Mouse (Mus musculus) stomach, postnatal 0 days (tissue): ENCODE data around the gene Cars2. TPM values are rescaled to one million over a fixed set of nuclear protein-coding genes. Genes with fewer than 3 reads are reported as not detected.
"Not testable (repeated sequence)": the region's sequence is repeated elsewhere in the genome, so short reads cannot be mapped to it uniquely, and the experiment has no call there.

Experiments
- ATAC-seq: fragments of 200-750 bp; cut with Nextera tagmentation; 2 replicates; pipeline ENCODE4 v1.8.0; 2017; ENCODE audit not compliant: low FRiP score, low TSS enrichment
- DNase-seq: peaks from one replicate; pipeline ENCODE4 v3.0.0-alpha.2; 2016; ENCODE audit warnings: low spot score
- H3K27ac ChIP-seq: fragments of 300-500 bp; sonication (generic); replicated peaks from 2 replicates; pipeline ENCODE4 v1.5.1; 2014; ENCODE audit warnings: mild to moderate bottlenecking, control low read depth
- H3K27me3 ChIP-seq: fragments of 300-500 bp; sonication (generic); 2 replicates; pipeline ENCODE4 v1.6.1; 2014; ENCODE audit warnings: low read length; ENCODE audit not compliant: control insufficient read depth, insufficient read depth
- H3K36me3 ChIP-seq: fragments of 300-500 bp; sonication (generic); 2 replicates; pipeline ENCODE4 v1.6.1; 2014; ENCODE audit warnings: low read length, mixed read lengths; ENCODE audit not compliant: control insufficient read depth, insufficient read depth
- H3K4me1 ChIP-seq: fragments of 300-500 bp; sonication (generic); replicated peaks from 2 replicates; pipeline ENCODE4 v1.6.1; 2014; ENCODE audit warnings: antibody characterized with exemption; ENCODE audit not compliant: control insufficient read depth, insufficient read depth
- H3K4me2 ChIP-seq: fragments of 300-500 bp; sonication (generic); replicated peaks from 2 replicates; pipeline ENCODE4 v1.6.1; 2014; ENCODE audit warnings: low read depth, mild to moderate bottlenecking, control low read depth, moderate library complexity
- H3K4me3 ChIP-seq: fragments of 300-500 bp; sonication (generic); 2 replicates; pipeline ENCODE4 v1.5.1; 2014; ENCODE audit warnings: low read depth, low read length, control low read depth
- H3K9ac ChIP-seq: fragments of 300-500 bp; sonication (generic); 2 replicates; pipeline ENCODE4 v1.6.1; 2014; ENCODE audit warnings: mild to moderate bottlenecking, low read length, control low read depth, mixed read lengths
- H3K9me3 ChIP-seq: fragments of 300-500 bp; sonication (generic); 2 replicates; pipeline ENCODE4 v1.6.1; 2016; ENCODE audit warnings: low read length; ENCODE audit not compliant: control insufficient read depth
- CTCF ChIP-seq: IDR thresholded peaks from 2 replicates; pipeline ENCODE4 v1.5.1; 2016; ENCODE audit warnings: antibody characterized with exemption, low read depth, mild to moderate bottlenecking, moderate library complexity
- EP300 ChIP-seq: optimal IDR thresholded peaks from 2 replicates; pipeline ENCODE3; 2016; ENCODE audit warnings: antibody characterized with exemption
- WGBS: fragments of 180-500 bp; shearing (Covaris S2); extraction: QIAGEN DNeasy Blood & Tissue Kit; methylation state at CpG from one replicate; pipeline ENCODE4 v1.1.7; 2014; 5-methylcytosine and 5-hydroxymethylcytosine counted together
- polyA plus RNA-seq: library from polyadenylated mRNA; unstranded; fragments of >200 nt; fragmentation: Nextera tagmentation; extraction: Ambion mirVana; gene quantifications from 2 replicates; pipeline ENCODE4 v1.2.1, GENCODE M21; 2015

Cars2 gene
- polyA plus RNA-seq, 1 experiment from 2014 or later: 11.7 TPM

DNA sequence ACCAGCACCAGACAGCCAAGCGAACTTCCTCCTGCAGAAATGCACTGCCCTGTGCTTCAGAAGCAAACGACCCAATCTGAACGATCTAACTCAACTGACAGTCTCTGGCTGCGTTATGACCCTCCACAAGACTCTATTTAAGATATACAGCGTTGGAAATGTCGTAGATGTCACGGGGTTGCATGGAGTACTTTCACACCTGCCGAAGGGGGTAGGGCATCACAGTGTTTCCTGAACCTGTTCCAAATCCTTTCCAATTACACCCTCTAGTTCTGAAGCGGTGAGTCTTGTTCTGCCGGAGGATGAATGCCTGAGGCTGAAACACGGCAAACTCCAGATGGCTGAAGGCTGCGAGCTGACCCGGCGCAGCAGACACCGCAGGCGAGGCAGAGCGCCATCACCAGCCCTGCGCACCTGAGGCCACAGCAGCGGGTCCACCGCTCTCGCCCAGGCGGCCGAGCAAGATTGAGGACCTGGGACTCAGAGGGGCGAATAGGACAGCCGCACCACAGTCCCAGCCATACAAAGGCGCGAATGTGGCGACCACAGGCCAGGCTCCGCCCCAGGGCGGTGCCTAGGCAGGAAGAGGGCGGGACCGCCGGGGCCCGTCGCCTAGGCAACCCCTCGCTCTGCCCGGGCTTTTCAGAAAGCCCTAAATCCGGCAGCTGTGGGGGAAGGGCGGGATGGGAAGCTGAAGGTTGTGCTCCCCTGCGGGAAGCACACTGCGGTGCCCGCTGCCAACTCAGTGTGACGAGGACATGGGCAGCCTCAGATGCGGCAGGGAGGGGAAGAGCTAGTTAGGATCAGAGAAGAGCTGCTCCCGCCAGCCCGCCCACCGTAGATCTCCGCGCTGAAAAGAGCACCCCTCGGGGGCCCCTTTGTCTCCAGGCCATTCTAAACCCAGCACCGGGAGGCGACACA, 4.5 kb upstream of the Cars2 start, which contains the start of gene Ing1:
Gene Ing1, plus strand, starts transcription at position 773 of the 921 bp plus-strand sequence.
- peak within 1 kb of the TSS; percentile 99 for H3K27ac ChIP-seq
- no peak for TF ChIP-seq CTCF
- TF ChIP-seq EP300: no peak
- DNase-seq (peak; percentile 95), ATAC-seq (peak; percentile 69)
- H3K4me2 ChIP-seq: peak within 1 kb of the TSS; percentile 88
- under 1% methylated on average over 50 of the region's 52 CpGs for WGBS
- peak within 1 kb of the TSS; percentile 84 for H3K9ac ChIP-seq
- H3K27me3 ChIP-seq: no peaks in the 10 kb centered on the region
- H3K4me1 ChIP-seq: peaks cover 3% of the 10 kb centered on the region; the same call in 1 of the 2 replicates
- no peaks in the 10 kb centered on the region for H3K36me3 ChIP-seq
- no peaks in the 10 kb centered on the region for H3K9me3 ChIP-seq
- peak within 1 kb of the TSS; percentile 88 for H3K4me3 ChIP-seq

DNA sequence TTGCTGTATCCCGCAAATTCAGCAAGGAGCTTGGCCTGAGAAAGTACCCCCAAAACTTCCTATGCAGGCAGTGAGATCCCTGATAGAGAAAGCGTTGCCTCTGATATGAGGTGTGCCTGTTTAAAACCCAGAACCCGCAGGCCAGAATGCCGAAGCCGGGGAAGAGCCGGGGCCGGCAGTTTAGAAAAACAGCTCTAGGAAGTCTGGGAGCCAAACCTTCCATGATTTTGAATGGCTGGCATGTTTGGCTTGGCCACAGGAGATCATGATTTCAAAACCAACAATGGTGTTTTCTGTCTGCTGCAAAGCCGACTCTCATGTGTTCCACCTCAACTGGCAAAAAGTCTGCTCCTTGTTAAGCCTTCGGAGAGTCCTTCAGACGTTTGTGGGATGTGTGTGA, 1.8 kb upstream of the Cars2 start:
- Histone ChIP-seq H3K4me2 (no peak overlapping the region), H3K27ac (no peak overlapping the region), H3K27me3 (no peaks in the 10 kb centered on the region), H3K36me3 (no peaks in the 10 kb centered on the region), H3K4me3 (no peak overlapping the region), H3K9ac (no peak overlapping the region), H3K9me3 (no peaks in the 10 kb centered on the region), H3K4me1 (no peaks in the 10 kb centered on the region; the same call in 1 of the 2 replicates)
- ATAC-seq: no peak
- no peak for DNase-seq
- 77% methylated on average over 10 of the region's 10 CpGs for WGBS
- TF ChIP-seq CTCF (no peak), EP300 (no peak)

DNA sequence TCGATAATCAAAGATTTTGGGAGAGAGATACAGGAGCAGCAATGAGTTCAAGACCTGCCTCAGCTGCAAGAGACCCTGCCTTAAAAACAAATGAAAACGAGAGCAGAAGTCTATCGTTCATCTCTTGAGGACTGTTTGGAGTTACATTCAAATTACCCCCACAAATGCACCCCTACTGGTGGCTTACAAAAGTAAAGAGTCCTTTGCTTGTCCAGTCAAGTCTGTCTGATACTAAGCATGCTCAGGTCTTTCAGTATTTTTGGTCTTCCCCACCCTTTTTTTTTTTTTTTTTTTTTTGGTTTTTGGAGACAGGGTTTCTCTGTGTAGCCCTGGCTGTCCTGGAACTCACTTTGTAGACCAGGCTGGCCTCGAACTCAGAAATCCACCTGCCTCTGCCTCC, 914 bp upstream of the Cars2 start:
- H3K27ac ChIP-seq, H3K9ac ChIP-seq, H3K4me3 ChIP-seq, H3K27me3 ChIP-seq, H3K4me1 ChIP-seq, ATAC-seq, DNase-seq, H3K9me3 ChIP-seq, H3K4me2 ChIP-seq, H3K36me3 ChIP-seq: not testable (repeated sequence)
- 60% methylated on average over 3 of the region's 4 CpGs for WGBS
- peak; percentile 41 for TF ChIP-seq CTCF

- peak; percentile 61 for DNase-seq
- no peaks in the 10 kb centered on the region for H3K27me3 ChIP-seq
- peak overlapping the region; percentile 79 for H3K4me3 ChIP-seq
- ATAC-seq: no peak
- peak overlapping the region; percentile 95; the same call in 1 of the 2 replicates for H3K27ac ChIP-seq
- no peaks in the 10 kb centered on the region for H3K9me3 ChIP-seq
- H3K4me2 ChIP-seq: peak overlapping the region; percentile 73
- H3K36me3 ChIP-seq: no peaks in the 10 kb centered on the region; the same call in 1 of the 2 replicates
- no peak overlapping the region for H3K9ac ChIP-seq
- H3K4me1 ChIP-seq: no peaks in the 10 kb centered on the region; the same call in 1 of the 2 replicates
- WGBS: 14% methylated on average over 7 of the region's 7 CpGs
- TF ChIP-seq CTCF: peak; percentile 80
- TF ChIP-seq EP300: no peak
Measured at GRCm38 (mm10) chr8:11549706-11550105, 877 bp downstream of the Cars2 start.

DNA sequence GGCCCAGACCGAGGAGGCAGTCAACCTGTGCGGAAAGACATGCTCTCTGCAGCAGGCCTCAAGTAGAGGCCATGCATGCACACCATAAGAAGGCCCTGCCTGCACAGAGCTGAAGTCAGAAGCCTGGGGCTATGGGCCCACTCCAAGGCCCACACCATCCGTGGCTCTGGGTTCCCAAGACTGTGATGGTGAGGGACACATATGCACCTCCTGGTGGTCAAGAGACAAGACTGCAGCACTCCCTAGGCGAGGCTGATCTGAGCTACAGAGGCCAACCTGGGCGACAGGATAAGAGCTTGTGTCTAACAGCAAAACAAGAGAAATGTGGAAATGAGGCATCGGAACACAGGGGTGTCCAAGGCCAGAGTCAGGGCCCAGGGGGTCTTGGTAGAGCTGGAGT, 3.5 kb downstream of the Cars2 start:
- no peak overlapping the region for H3K27ac ChIP-seq
- DNase-seq (no peak), ATAC-seq (no peak)
- no peak overlapping the region for H3K4me3 ChIP-seq
- H3K4me1 ChIP-seq: no peaks in the 10 kb centered on the region; the same call in 1 of the 2 replicates
- H3K36me3 ChIP-seq: no peaks in the 10 kb centered on the region; the same call in 1 of the 2 replicates
- WGBS: 66% methylated on average over 6 of the region's 6 CpGs
- H3K4me2 ChIP-seq: no peak overlapping the region
- H3K9ac ChIP-seq: no peak overlapping the region; the same call in 1 of the 2 replicates
- H3K27me3 ChIP-seq: no peaks in the 10 kb centered on the region
- TF ChIP-seq EP300: no peak
- peak; percentile 64 for TF ChIP-seq CTCF
- H3K9me3 ChIP-seq: no peaks in the 10 kb centered on the region

DNA sequence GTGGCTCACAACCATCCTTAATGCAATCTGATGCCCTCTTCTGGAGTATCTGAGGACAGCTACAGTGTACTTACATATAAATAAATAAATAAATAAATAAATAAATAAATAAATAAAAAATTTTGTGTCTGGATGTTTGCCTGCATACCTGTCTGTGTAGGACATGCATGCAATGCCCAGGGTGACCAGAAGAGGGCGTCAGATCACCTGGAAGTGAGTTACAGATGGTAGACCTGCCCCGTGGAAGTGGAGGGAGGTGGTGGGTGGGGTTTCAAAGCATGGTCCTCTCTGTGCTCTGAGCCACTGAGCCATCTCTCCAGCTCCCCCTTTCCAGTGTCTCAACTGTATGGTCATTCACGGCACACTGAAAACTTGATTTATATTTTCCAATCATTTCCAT, 6.2 kb downstream of the Cars2 start:
- peak; percentile 75 for TF ChIP-seq CTCF
- no peak for TF ChIP-seq EP300
- Histone ChIP-seq H3K9ac (no peak overlapping the region), H3K4me3 (no peak overlapping the region), H3K27me3 (no peaks in the 10 kb centered on the region), H3K27ac (no peak overlapping the region), H3K4me1 (no peaks in the 10 kb centered on the region), H3K4me2 (no peak overlapping the region), H3K36me3 (peaks cover 3% of the 10 kb centered on the region; the same call in 1 of the 2 replicates), H3K9me3 (no peaks in the 10 kb centered on the region)
- DNase-seq (peak; percentile 66), ATAC-seq (no peak)
- WGBS: 44% methylated on average over 3 of the region's 3 CpGs
